Mouse (Mus musculus): ENCODE results near the gene Clec12b. TPM values are rescaled to one million over a fixed set of nuclear protein-coding genes. Genes with fewer than 3 reads are reported as not detected.

Gene Clec12b
- polyA plus RNA-seq, 1 experiment, result 0.06 TPM

GRCm38 (mm10) chr6:129331610-129332009 is 54.1 kb downstream of the Clec12b start, which contains the start of gene 4922502D21Rik:
TSS of gene 4922502D21Rik (minus strand) at chr6:129331796.
- no peaks in the 10 kb centered on the region for H3K36me3 ChIP-seq (ENCODE audit: control insufficient read depth, insufficient read depth, low read length)
- no peak for DNase-seq
- TF ChIP-seq POLR2A (IDR thresholded peaks at IDR 0.05; ENCODE audit: low read depth, low read length) (no peak), CTCF (conservative IDR thresholded peaks at IDR 0.05; ENCODE audit: insufficient read depth, insufficient read length, low read depth, low read length) (no peak)
- H3K27ac ChIP-seq (ENCODE audit: insufficient read depth, low read depth, low read length), result no peak within 1 kb of the TSS
- WGBS, result 33% methylated on average over 11 of the region's 11 CpGs
- no peaks in the 10 kb centered on the region for H3K4me1 ChIP-seq (ENCODE audit: control insufficient read depth, insufficient read depth, low read length)
- no peak within 1 kb of the TSS for H3K4me3 ChIP-seq (ENCODE audit: insufficient read depth, low read depth, low read length)
- H3K27me3 ChIP-seq (replicated peaks; ENCODE audit: control insufficient read depth, insufficient read depth, low read length), result no peaks in the 10 kb centered on the region

DNA sequence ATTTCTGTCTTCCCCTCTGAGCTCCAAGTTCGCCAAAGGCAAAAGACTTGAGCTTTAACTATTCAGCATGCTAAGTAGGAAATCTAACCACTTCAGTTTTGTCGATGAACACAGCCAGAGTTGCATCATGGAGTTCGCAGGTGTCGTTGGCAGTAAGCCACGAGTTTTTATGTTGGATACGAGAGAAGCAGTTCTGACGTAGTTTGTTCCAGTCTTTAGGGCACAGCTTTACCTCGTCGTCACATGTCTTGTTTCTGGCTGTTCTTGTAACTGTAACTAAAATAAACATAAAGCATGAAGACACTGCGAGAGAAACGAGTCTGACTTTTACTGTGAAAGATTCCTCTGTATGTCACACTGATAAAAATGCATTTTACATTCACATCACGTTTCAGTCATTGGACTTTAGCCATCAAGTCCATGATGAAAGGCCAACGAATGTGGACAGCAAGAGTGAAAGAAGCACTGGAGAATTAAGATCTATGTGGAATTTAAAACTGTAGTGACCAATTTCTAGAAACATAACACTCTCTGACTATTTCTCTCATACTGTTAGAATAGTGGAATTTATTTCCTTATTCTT is 59.0 kb downstream of the Clec12b start:
- no peaks in the 10 kb centered on the region for H3K4me1 ChIP-seq (ENCODE audit: control insufficient read depth, insufficient read depth, low read length)
- H3K27me3 ChIP-seq (replicated peaks; ENCODE audit: control insufficient read depth, insufficient read depth, low read length), result no peaks in the 10 kb centered on the region
- no peaks in the 10 kb centered on the region for H3K36me3 ChIP-seq (ENCODE audit: control insufficient read depth, insufficient read depth, low read length)
- H3K4me3 ChIP-seq (ENCODE audit: insufficient read depth, low read depth, low read length), result no peak overlapping the region
- TF ChIP-seq POLR2A (IDR thresholded peaks at IDR 0.05; ENCODE audit: low read depth, low read length) (no peak), CTCF (conservative IDR thresholded peaks at IDR 0.05; ENCODE audit: insufficient read depth, insufficient read length, low read depth, low read length) (no peak)
- no peak overlapping the region for H3K27ac ChIP-seq (ENCODE audit: insufficient read depth, low read depth, low read length)
- WGBS, result 40% methylated on average over 13 of the region's 13 CpGs
- DNase-seq, result no peak

DNA sequence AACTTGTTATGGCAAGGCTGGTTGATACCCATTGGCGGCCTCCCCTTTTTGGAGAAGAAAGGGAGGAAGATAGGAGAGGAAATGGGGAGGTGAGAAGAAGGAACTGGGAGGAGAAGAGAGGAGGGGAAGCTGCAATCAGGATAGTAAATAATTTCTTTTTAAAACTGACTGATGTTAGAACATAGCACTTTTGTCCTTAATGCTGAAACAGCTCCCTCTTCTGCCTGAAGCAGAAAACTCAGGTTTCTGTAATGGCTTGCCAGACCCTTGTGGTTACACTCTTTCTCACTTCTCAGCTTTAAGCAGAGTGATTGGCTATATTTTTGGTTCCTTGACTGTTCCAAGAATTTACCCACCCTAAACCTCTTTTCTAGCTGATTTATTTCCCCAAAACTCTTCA is 59.7 kb downstream of the Clec12b start:
- no peak overlapping the region for H3K27ac ChIP-seq (ENCODE audit: insufficient read depth, low read depth, low read length)
- no peaks in the 10 kb centered on the region for H3K4me1 ChIP-seq (ENCODE audit: control insufficient read depth, insufficient read depth, low read length)
- TF ChIP-seq POLR2A (IDR thresholded peaks at IDR 0.05; ENCODE audit: low read depth, low read length) (no peak), CTCF (conservative IDR thresholded peaks at IDR 0.05; ENCODE audit: insufficient read depth, insufficient read length, low read depth, low read length) (no peak)
- H3K4me3 ChIP-seq (ENCODE audit: insufficient read depth, low read depth, low read length), result no peak overlapping the region
- DNase-seq, result no peak
- H3K36me3 ChIP-seq (ENCODE audit: control insufficient read depth, insufficient read depth, low read length), result no peaks in the 10 kb centered on the region
- 73% methylated on average over 1 of the region's 1 CpGs for WGBS
- no peaks in the 10 kb centered on the region for H3K27me3 ChIP-seq (replicated peaks; ENCODE audit: control insufficient read depth, insufficient read depth, low read length)

Other genes starting within 250 kb of the Clec12b start
- 42.9 and 67.0 TPM in 2 replicates for gene Clec2d, start 205.3 kb downstream of the Clec12b start, polyA plus RNA-seq (2012; rRNA removed)
- gene Cd69, start 110.4 kb downstream of the Clec12b start, polyA plus RNA-seq (2012; rRNA removed), result 0.11 and 0.78 TPM in 2 replicates
- gene 4922502D21Rik, start 54.1 kb downstream of the Clec12b start, polyA plus RNA-seq (2012; rRNA removed), result 0.09 and 0.12 TPM in 2 replicates
- gene Clec12a, start 43.2 kb downstream of the Clec12b start, polyA plus RNA-seq (2012; rRNA removed), result 0.34 and 0.63 TPM in 2 replicates
- 0.24 and 0.41 TPM in 2 replicates for gene Clec1b, start 11.4 kb upstream of the Clec12b start, polyA plus RNA-seq (2012; rRNA removed)
- gene Clec9a, start 23.0 kb upstream of the Clec12b start, polyA plus RNA-seq (2012; rRNA removed), result 0.42 and 0.86 TPM in 2 replicates
- 2.6 and 2.8 TPM in 2 replicates for gene Clec1a, start 66.1 kb upstream of the Clec12b start, polyA plus RNA-seq (2012; rRNA removed)
- gene Olr1, start 121.3 kb upstream of the Clec12b start, polyA plus RNA-seq (2012; rRNA removed), result 0.03 and 0.17 TPM in 2 replicates
- 124 and 212 TPM in 2 replicates for gene Tmem52b, start 126.7 kb upstream of the Clec12b start, polyA plus RNA-seq (2012; rRNA removed)
- 648 and 804 TPM in 2 replicates for gene Gabarapl1, start 147.3 kb upstream of the Clec12b start, polyA plus RNA-seq (2012; rRNA removed)
- gene Klre1, start 192.0 kb upstream of the Clec12b start, polyA plus RNA-seq (2012; rRNA removed), result 0.30 TPM in 1 of 2 replicates, not detected in the other
- 0.72 TPM in 1 of 2 replicates, not detected in the other for gene Klrd1, start 205.9 kb upstream of the Clec12b start, polyA plus RNA-seq (2012; rRNA removed)
- 0.18 and 0.41 TPM in 2 replicates for gene Klrk1, start 238.0 kb upstream of the Clec12b start, polyA plus RNA-seq (2012; rRNA removed)

Measured in kidney, adult 2 months (tissue).